Mouse (Mus musculus): ENCODE results near the gene Ddah1. TPM values are rescaled to one million over a fixed set of nuclear protein-coding genes. Genes with fewer than 3 reads are reported as not detected.
A peak's percentile ranks its signal among the peaks of the same experiment; 100 is the strongest.

Ddah1 gene
- polyA plus RNA-seq, 1 experiment from 2014 or later = 91.2 TPM

GRCm38 (mm10) chr3:145890346-145891132 is 132.1 kb downstream of the Ddah1 start:
- H3K9me3 ChIP-seq (ENCODE audit: control insufficient read depth, low read length) = no peaks in the 10 kb centered on the region
- H3K4me1 ChIP-seq (ENCODE audit: control insufficient read depth, insufficient read depth, low read length) = 0 out of 2 replicates have a peak, but pooled peaks cover 9% of the 10 kb centered on the region
- H3K4me3 ChIP-seq (replicated peaks; ENCODE audit: low read depth, low read length) = no peak overlapping the region
- H3K27me3 ChIP-seq (ENCODE audit: control insufficient read depth, insufficient read depth, low read length) = no peaks in the 10 kb centered on the region; the same call in 1 of the 2 replicates
- WGBS = 29% methylated on average over 18 of the region's 18 CpGs
- DNase-seq (peak; percentile 79), ATAC-seq (ENCODE audit: low FRiP score, low TSS enrichment) (peak; percentile 88)
- H3K4me2 ChIP-seq (ENCODE audit: low read length) = peak overlapping the region; percentile 17; the same call in 1 of the 2 replicates
- H3K9ac ChIP-seq (replicated peaks; ENCODE audit: low read length) = no peak overlapping the region
- H3K36me3 ChIP-seq (ENCODE audit: control insufficient read depth, insufficient read depth, low read length) = no peaks in the 10 kb centered on the region
- peak overlapping the region; percentile 58 for H3K27ac ChIP-seq (replicated peaks; ENCODE audit: low read depth, low read length)

GRCm38 (mm10) chr3:145892451-145892850 is 134.0 kb downstream of the Ddah1 start:
- Histone ChIP-seq H3K4me3 (replicated peaks; ENCODE audit: low read depth, low read length) (no peak overlapping the region), H3K9ac (replicated peaks; ENCODE audit: low read length) (no peak overlapping the region), H3K27ac (replicated peaks; ENCODE audit: low read depth, low read length) (no peak overlapping the region), H3K4me1 (ENCODE audit: control insufficient read depth, insufficient read depth, low read length) (0 out of 2 replicates have a peak, but pooled peaks cover 9% of the 10 kb centered on the region), H3K9me3 (ENCODE audit: control insufficient read depth, low read length) (no peaks in the 10 kb centered on the region), H3K36me3 (ENCODE audit: control insufficient read depth, insufficient read depth, low read length) (no peaks in the 10 kb centered on the region), H3K4me2 (ENCODE audit: low read length) (no peak overlapping the region), H3K27me3 (ENCODE audit: control insufficient read depth, insufficient read depth, low read length) (no peaks in the 10 kb centered on the region; the same call in 1 of the 2 replicates)
- WGBS = 85% methylated on average over 3 of the region's 3 CpGs
- ATAC-seq (ENCODE audit: low FRiP score, low TSS enrichment) = no peak
- DNase-seq = no peak

- Histone ChIP-seq H3K4me1 (ENCODE audit: control insufficient read depth, insufficient read depth, low read length) (0 out of 2 replicates have a peak, but pooled peaks cover 9% of the 10 kb centered on the region), H3K4me3 (replicated peaks; ENCODE audit: low read depth, low read length) (no peak overlapping the region), H3K27ac (replicated peaks; ENCODE audit: low read depth, low read length) (no peak overlapping the region), H3K27me3 (ENCODE audit: control insufficient read depth, insufficient read depth, low read length) (no peaks in the 10 kb centered on the region; the same call in 1 of the 2 replicates), H3K9me3 (ENCODE audit: control insufficient read depth, low read length) (no peaks in the 10 kb centered on the region), H3K9ac (replicated peaks; ENCODE audit: low read length) (no peak overlapping the region), H3K36me3 (ENCODE audit: control insufficient read depth, insufficient read depth, low read length) (no peaks in the 10 kb centered on the region), H3K4me2 (ENCODE audit: low read length) (no peak overlapping the region)
- WGBS = 72% methylated on average over 12 of the region's 12 CpGs
- ATAC-seq (ENCODE audit: low FRiP score, low TSS enrichment) (no peak), DNase-seq (no peak)
Measured at GRCm38 (mm10) chr3:145894131-145894530, 135.7 kb downstream of the Ddah1 start.

- no peaks in the 10 kb centered on the region for H3K9me3 ChIP-seq (ENCODE audit: control insufficient read depth, low read length)
- H3K27me3 ChIP-seq (ENCODE audit: control insufficient read depth, insufficient read depth, low read length) = no peaks in the 10 kb centered on the region; the same call in 1 of the 2 replicates
- no peak for ATAC-seq (ENCODE audit: low FRiP score, low TSS enrichment)
- H3K9ac ChIP-seq (replicated peaks; ENCODE audit: low read length) = no peak overlapping the region
- no peak overlapping the region for H3K27ac ChIP-seq (replicated peaks; ENCODE audit: low read depth, low read length)
- no peak overlapping the region for H3K4me2 ChIP-seq (ENCODE audit: low read length)
- DNase-seq = no peak
- no peak overlapping the region for H3K4me3 ChIP-seq (replicated peaks; ENCODE audit: low read depth, low read length)
- no peaks in the 10 kb centered on the region for H3K4me1 ChIP-seq (ENCODE audit: control insufficient read depth, insufficient read depth, low read length)
- H3K36me3 ChIP-seq (ENCODE audit: control insufficient read depth, insufficient read depth, low read length) = no peaks in the 10 kb centered on the region
- 95% methylated on average over 11 of the region's 11 CpGs for WGBS
Measured at GRCm38 (mm10) chr3:145897749-145898148, 139.3 kb downstream of the Ddah1 start.

DNA sequence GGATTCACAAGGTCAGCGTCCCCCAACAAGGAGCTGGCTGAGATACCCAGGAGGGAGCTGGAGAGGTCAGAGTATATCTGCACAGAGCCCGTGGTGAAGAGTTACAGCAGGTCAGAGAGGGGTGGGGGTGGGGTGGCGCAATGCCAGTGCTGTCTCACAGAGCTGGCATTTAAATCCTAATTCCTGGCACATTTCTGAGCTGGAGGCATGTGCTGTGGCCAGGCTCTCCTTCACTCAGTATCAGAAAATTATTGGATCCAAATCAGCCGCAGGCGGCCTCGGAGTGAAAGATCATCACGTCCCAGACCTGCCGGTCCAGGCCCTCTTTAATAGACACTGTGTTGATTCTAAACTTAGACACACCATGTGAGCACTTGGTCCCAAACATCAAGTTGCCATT is 141.4 kb downstream of the Ddah1 start:
- DNase-seq = no peak
- Histone ChIP-seq H3K27me3 (ENCODE audit: control insufficient read depth, insufficient read depth, low read length) (no peaks in the 10 kb centered on the region; the same call in 1 of the 2 replicates), H3K4me1 (ENCODE audit: control insufficient read depth, insufficient read depth, low read length) (no peaks in the 10 kb centered on the region), H3K9me3 (ENCODE audit: control insufficient read depth, low read length) (no peaks in the 10 kb centered on the region), H3K4me2 (ENCODE audit: low read length) (no peak overlapping the region), H3K27ac (replicated peaks; ENCODE audit: low read depth, low read length) (no peak overlapping the region), H3K9ac (replicated peaks; ENCODE audit: low read length) (no peak overlapping the region), H3K36me3 (ENCODE audit: control insufficient read depth, insufficient read depth, low read length) (no peaks in the 10 kb centered on the region), H3K4me3 (replicated peaks; ENCODE audit: low read depth, low read length) (no peak overlapping the region)
- ATAC-seq (ENCODE audit: low FRiP score, low TSS enrichment) = no peak
- 85% methylated on average over 8 of the region's 8 CpGs for WGBS

- Histone ChIP-seq H3K9me3 (ENCODE audit: control insufficient read depth, low read length) (no peaks in the 10 kb centered on the region), H3K4me3 (replicated peaks; ENCODE audit: low read depth, low read length) (no peak overlapping the region), H3K36me3 (ENCODE audit: control insufficient read depth, insufficient read depth, low read length) (no peaks in the 10 kb centered on the region), H3K4me2 (ENCODE audit: low read length) (no peak overlapping the region), H3K4me1 (ENCODE audit: control insufficient read depth, insufficient read depth, low read length) (no peaks in the 10 kb centered on the region), H3K27me3 (ENCODE audit: control insufficient read depth, insufficient read depth, low read length) (no peaks in the 10 kb centered on the region), H3K27ac (replicated peaks; ENCODE audit: low read depth, low read length) (no peak overlapping the region), H3K9ac (replicated peaks; ENCODE audit: low read length) (no peak overlapping the region)
- DNase-seq = no peak
- 85% methylated on average over 8 of the region's 8 CpGs for WGBS
- ATAC-seq (ENCODE audit: low FRiP score, low TSS enrichment) = no peak
Measured at GRCm38 (mm10) chr3:145903530-145903929, 145.1 kb downstream of the Ddah1 start.

- H3K27ac ChIP-seq (replicated peaks; ENCODE audit: low read depth, low read length) = no peak overlapping the region
- no peaks in the 10 kb centered on the region for H3K36me3 ChIP-seq (ENCODE audit: control insufficient read depth, insufficient read depth, low read length)
- H3K4me2 ChIP-seq (ENCODE audit: low read length) = peak overlapping the region; percentile 34
- H3K9me3 ChIP-seq (ENCODE audit: control insufficient read depth, low read length) = no peaks in the 10 kb centered on the region
- WGBS = 47% methylated on average over 22 of the region's 22 CpGs
- ATAC-seq (ENCODE audit: low FRiP score, low TSS enrichment) (peak; percentile 53; the same call in 1 of the 2 replicates), DNase-seq (peak; percentile 91)
- no peak overlapping the region for H3K4me3 ChIP-seq (replicated peaks; ENCODE audit: low read depth, low read length)
- no peaks in the 10 kb centered on the region for H3K27me3 ChIP-seq (ENCODE audit: control insufficient read depth, insufficient read depth, low read length)
- no peak overlapping the region for H3K9ac ChIP-seq (replicated peaks; ENCODE audit: low read length)
- H3K4me1 ChIP-seq (ENCODE audit: control insufficient read depth, insufficient read depth, low read length) = no peaks in the 10 kb centered on the region
Measured at GRCm38 (mm10) chr3:145904850-145905776, 146.6 kb downstream of the Ddah1 start.

- no peak for DNase-seq
- Histone ChIP-seq H3K4me2 (ENCODE audit: low read length) (no peak overlapping the region), H3K4me1 (ENCODE audit: control insufficient read depth, insufficient read depth, low read length) (no peaks in the 10 kb centered on the region), H3K9ac (replicated peaks; ENCODE audit: low read length) (no peak overlapping the region), H3K9me3 (ENCODE audit: control insufficient read depth, low read length) (no peaks in the 10 kb centered on the region), H3K4me3 (replicated peaks; ENCODE audit: low read depth, low read length) (no peak overlapping the region), H3K27ac (replicated peaks; ENCODE audit: low read depth, low read length) (no peak overlapping the region), H3K36me3 (ENCODE audit: control insufficient read depth, insufficient read depth, low read length) (no peaks in the 10 kb centered on the region), H3K27me3 (ENCODE audit: control insufficient read depth, insufficient read depth, low read length) (no peaks in the 10 kb centered on the region)
- WGBS = 91% methylated on average over 9 of the region's 9 CpGs
- no peak for ATAC-seq (ENCODE audit: low FRiP score, low TSS enrichment)
Measured at GRCm38 (mm10) chr3:145906582-145906981, 148.1 kb downstream of the Ddah1 start.
